Mouse (Mus musculus) hindbrain, embryonic 16.5 days (tissue): ENCODE results near the gene Tmem214. TPM values are rescaled to one million over a fixed set of nuclear protein-coding genes. Genes with fewer than 3 reads are reported as not detected.

Experiments
- ATAC-seq: fragments of 200-750 bp; cut with Nextera tagmentation; 2 replicates; pipeline ENCODE4 v1.8.0; 2017; ENCODE audit warnings: moderate TSS enrichment, moderate library complexity
- H3K27ac ChIP-seq: fragments of 300-500 bp; sonication (generic); 2 replicates; pipeline ENCODE4 v1.5.1; 2014; ENCODE audit warnings: low read depth, mild to moderate bottlenecking, control low read depth, low read length, moderate library complexity
- H3K27me3 ChIP-seq: fragments of 300-500 bp; sonication (generic); replicated peaks from 2 replicates; pipeline ENCODE4 v1.6.1; 2014; ENCODE audit warnings: low read length; ENCODE audit not compliant: control insufficient read depth, insufficient read depth
- H3K36me3 ChIP-seq: fragments of 300-500 bp; sonication (generic); 2 replicates; pipeline ENCODE4 v1.6.1; 2014; ENCODE audit warnings: mild to moderate bottlenecking, low read length, moderate library complexity, mixed read lengths; ENCODE audit not compliant: control insufficient read depth, insufficient read depth
- H3K4me1 ChIP-seq: fragments of 300-500 bp; sonication (generic); 2 replicates; pipeline ENCODE4 v1.6.1; 2014; ENCODE audit warnings: low read depth, low read length; ENCODE audit not compliant: control insufficient read depth, insufficient read depth
- H3K4me2 ChIP-seq: fragments of 300-500 bp; sonication (generic); 2 replicates; pipeline ENCODE4 v1.6.1; 2014; ENCODE audit warnings: mild to moderate bottlenecking, low read length, control low read depth, moderate library complexity
- H3K4me3 ChIP-seq: fragments of 300-500 bp; sonication (generic); 2 replicates; pipeline ENCODE4 v1.5.1; 2014; ENCODE audit warnings: mild to moderate bottlenecking, low read length, control low read depth, moderate library complexity
- H3K9ac ChIP-seq: fragments of 300-500 bp; sonication (generic); 2 replicates; pipeline ENCODE4 v1.6.1; 2014; ENCODE audit warnings: low read depth, mild to moderate bottlenecking, control low read depth, low read length, moderate library complexity
- H3K9me3 ChIP-seq: fragments of 300-500 bp; sonication (generic); 2 replicates; pipeline ENCODE4 v1.6.1; 2014; ENCODE audit warnings: mild to moderate bottlenecking, low read length, moderate library complexity; ENCODE audit not compliant: control insufficient read depth
- WGBS: fragments of 180-500 bp; shearing (Covaris S2); extraction: QIAGEN DNeasy Blood & Tissue Kit; methylation state at CpG from one replicate; pipeline ENCODE4 v1.1.7; 2014; 5-methylcytosine and 5-hydroxymethylcytosine counted together
- polyA plus RNA-seq: library from polyadenylated mRNA; unstranded; fragments of >200 nt; fragmentation: Nextera tagmentation; extraction: Ambion mirVana; gene quantifications from 2 replicates; pipeline ENCODE4 v1.2.1, GENCODE M21; 2015

Tmem214 gene
- polyA plus RNA-seq, 1 experiment from 2014 or later = 67.0 TPM

- Histone ChIP-seq H3K36me3 (no peaks in the 10 kb centered on the region; the same call in 1 of the 2 replicates), H3K9ac (no peak overlapping the region), H3K27ac (no peak overlapping the region), H3K9me3 (no peaks in the 10 kb centered on the region), H3K4me2 (no peak overlapping the region), H3K4me1 (no peaks in the 10 kb centered on the region), H3K27me3 (no peaks in the 10 kb centered on the region), H3K4me3 (no peak overlapping the region)
- ATAC-seq = no peak
- WGBS = 56% methylated on average over 3 of the region's 3 CpGs
Measured at GRCm38 (mm10) chr5:30841896-30842295, 25.9 kb upstream of the Tmem214 start.

- no peak overlapping the region for H3K9ac ChIP-seq
- H3K4me3 ChIP-seq = no peak overlapping the region
- no peak overlapping the region for H3K4me2 ChIP-seq
- ATAC-seq = no peak
- no peak overlapping the region for H3K27ac ChIP-seq
- H3K9me3 ChIP-seq = no peaks in the 10 kb centered on the region
- no peaks in the 10 kb centered on the region for H3K4me1 ChIP-seq
- 70% methylated on average over 6 of the region's 6 CpGs for WGBS
- no peaks in the 10 kb centered on the region for H3K36me3 ChIP-seq
- no peaks in the 10 kb centered on the region for H3K27me3 ChIP-seq
Measured at GRCm38 (mm10) chr5:30849891-30850555, 17.8 kb upstream of the Tmem214 start.

GRCm38 (mm10) chr5:30850556-30850925, 17.3 kb upstream of the Tmem214 start:
- no peak overlapping the region for H3K27ac ChIP-seq
- no peaks in the 10 kb centered on the region for H3K36me3 ChIP-seq
- H3K4me2 ChIP-seq = no peak overlapping the region
- WGBS = 54% methylated on average over 2 of the region's 2 CpGs
- no peaks in the 10 kb centered on the region for H3K27me3 ChIP-seq
- H3K4me1 ChIP-seq = no peaks in the 10 kb centered on the region
- no peak overlapping the region for H3K9ac ChIP-seq
- no peaks in the 10 kb centered on the region for H3K9me3 ChIP-seq
- H3K4me3 ChIP-seq = no peak overlapping the region
- no peak for ATAC-seq

GRCm38 (mm10) chr5:30853522-30853921, 14.3 kb upstream of the Tmem214 start:
- H3K27ac ChIP-seq = no peak overlapping the region
- H3K27me3 ChIP-seq = no peaks in the 10 kb centered on the region
- no peaks in the 10 kb centered on the region for H3K4me1 ChIP-seq
- WGBS = 90% methylated on average over 4 of the region's 4 CpGs
- H3K9me3 ChIP-seq = no peaks in the 10 kb centered on the region
- no peaks in the 10 kb centered on the region for H3K36me3 ChIP-seq
- ATAC-seq = no peak
- H3K4me2 ChIP-seq = no peak overlapping the region
- H3K4me3 ChIP-seq = no peak overlapping the region
- H3K9ac ChIP-seq = no peak overlapping the region

- H3K9ac ChIP-seq = no peak overlapping the region
- 57% methylated on average over 3 of the region's 3 CpGs for WGBS
- no peak for ATAC-seq
- H3K36me3 ChIP-seq = no peaks in the 10 kb centered on the region
- H3K4me2 ChIP-seq = no peak overlapping the region
- H3K27ac ChIP-seq = no peak overlapping the region
- H3K4me3 ChIP-seq = no peak overlapping the region
- H3K27me3 ChIP-seq = no peaks in the 10 kb centered on the region
- no peaks in the 10 kb centered on the region for H3K4me1 ChIP-seq
- no peaks in the 10 kb centered on the region for H3K9me3 ChIP-seq
Measured at GRCm38 (mm10) chr5:30855674-30856073, 12.1 kb upstream of the Tmem214 start.

GRCm38 (mm10) chr5:30856124-30856523, 11.7 kb upstream of the Tmem214 start:
- Histone ChIP-seq H3K9me3 (no peaks in the 10 kb centered on the region), H3K36me3 (no peaks in the 10 kb centered on the region), H3K9ac (no peak overlapping the region), H3K4me3 (no peak overlapping the region), H3K4me2 (no peak overlapping the region), H3K27ac (no peak overlapping the region), H3K4me1 (no peaks in the 10 kb centered on the region), H3K27me3 (no peaks in the 10 kb centered on the region)
- WGBS = 90% methylated on average over 2 of the region's 2 CpGs
- ATAC-seq = no peak

- no peak overlapping the region; the same call in 1 of the 2 replicates for H3K9ac ChIP-seq
- no peaks in the 10 kb centered on the region for H3K9me3 ChIP-seq
- peaks cover under 1% of the 10 kb centered on the region; the same call in 1 of the 2 replicates for H3K4me1 ChIP-seq
- H3K4me2 ChIP-seq = no peak overlapping the region
- H3K27ac ChIP-seq = no peak overlapping the region
- H3K27me3 ChIP-seq = no peaks in the 10 kb centered on the region
- peaks cover 11% of the 10 kb centered on the region for H3K36me3 ChIP-seq
- WGBS = 54% methylated on average over 4 of the region's 4 CpGs
- ATAC-seq = 0 out of 2 replicates have a peak, but pooled peaks have one; percentile 24
- H3K4me3 ChIP-seq = no peak overlapping the region
Measured at GRCm38 (mm10) chr5:30863852-30864251, 4.0 kb upstream of the Tmem214 start.

GRCm38 (mm10) chr5:30864322-30864721, 3.5 kb upstream of the Tmem214 start:
- Histone ChIP-seq H3K4me3 (no peak overlapping the region), H3K4me1 (peaks cover 4% of the 10 kb centered on the region), H3K36me3 (peaks cover 11% of the 10 kb centered on the region), H3K4me2 (no peak overlapping the region), H3K9ac (no peak overlapping the region; the same call in 1 of the 2 replicates), H3K27me3 (no peaks in the 10 kb centered on the region), H3K9me3 (no peaks in the 10 kb centered on the region), H3K27ac (no peak overlapping the region)
- no peak for ATAC-seq
- 47% methylated on average over 15 of the region's 15 CpGs for WGBS

GRCm38 (mm10) chr5:30866871-30867270, 941 bp upstream of the Tmem214 start:
- Histone ChIP-seq H3K9ac (no peak overlapping the region), H3K36me3 (peaks cover 15% of the 10 kb centered on the region), H3K4me1 (peaks cover 12% of the 10 kb centered on the region), H3K4me2 (no peak overlapping the region), H3K4me3 (no peak overlapping the region), H3K9me3 (no peaks in the 10 kb centered on the region), H3K27ac (no peak overlapping the region), H3K27me3 (no peaks in the 10 kb centered on the region)
- 88% methylated on average over 3 of the region's 3 CpGs for WGBS
- ATAC-seq = no peak
